Mouse (Mus musculus) naive thymus-derived CD4-positive, alpha-beta T cell, adult 2 months (primary cell): Measurements from ENCODE around the gene Adamtsl1.

ENCODE experiments used
- DNase-seq: peaks from one replicate; pipeline ENCODE4 v3.0.0-alpha.2; 2011; ENCODE audit warnings: low read depth

Gene Adamtsl1

DNA sequence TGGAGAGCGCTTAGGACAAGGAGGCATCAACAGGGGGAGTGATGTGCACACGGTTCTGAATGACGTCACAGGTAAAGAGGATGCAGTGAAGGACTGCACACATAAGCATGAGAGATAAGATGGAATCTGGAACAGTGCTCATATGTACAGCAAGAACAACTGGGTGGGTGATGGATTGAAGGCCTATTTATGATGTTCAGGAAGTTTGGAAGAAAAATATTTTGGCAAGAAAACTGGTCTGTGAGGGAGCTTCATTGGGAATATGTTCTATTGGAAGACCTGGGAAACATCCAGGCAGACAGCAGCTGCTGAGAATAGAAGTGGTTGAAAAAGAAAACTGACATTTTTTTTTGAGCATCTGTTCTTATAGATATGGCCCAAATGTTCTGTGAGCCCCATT, 300.4 kb downstream of the Adamtsl1 start:
- no peak for DNase-seq

- no peak for DNase-seq
These were observed 304.5 kb downstream of the Adamtsl1 start for GRCm38 (mm10) chr4:85818504-85818903.

DNA sequence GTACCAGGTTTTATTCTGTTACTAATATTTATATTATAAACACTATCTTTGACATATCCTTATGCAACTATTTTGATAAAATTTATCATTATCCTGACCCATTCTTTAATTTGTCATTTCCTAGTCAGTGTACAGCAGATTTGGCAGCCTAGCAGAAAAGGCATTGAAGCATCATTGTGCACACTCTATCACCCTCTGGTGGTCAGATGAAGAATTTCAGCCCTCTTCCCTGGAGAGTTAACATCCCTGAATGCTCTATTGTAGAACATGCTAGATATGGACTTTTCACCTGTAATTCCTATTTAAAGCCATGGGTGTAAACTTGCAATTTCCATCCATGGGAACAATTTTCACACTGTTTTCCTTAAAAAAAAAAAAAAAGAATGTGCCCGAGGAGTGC, 305.2 kb downstream of the Adamtsl1 start:
- no peak for DNase-seq

GRCm38 (mm10) chr4:85819921-85820320, 305.9 kb downstream of the Adamtsl1 start:
- DNase-seq = no peak

- DNase-seq = no peak
These were observed 310.2 kb downstream of the Adamtsl1 start for GRCm38 (mm10) chr4:85823952-85824704.

GRCm38 (mm10) chr4:85824705-85825085, 310.7 kb downstream of the Adamtsl1 start:
- DNase-seq = no peak

GRCm38 (mm10) chr4:85837058-85837457, 323.1 kb downstream of the Adamtsl1 start:
- DNase-seq = no peak

DNA sequence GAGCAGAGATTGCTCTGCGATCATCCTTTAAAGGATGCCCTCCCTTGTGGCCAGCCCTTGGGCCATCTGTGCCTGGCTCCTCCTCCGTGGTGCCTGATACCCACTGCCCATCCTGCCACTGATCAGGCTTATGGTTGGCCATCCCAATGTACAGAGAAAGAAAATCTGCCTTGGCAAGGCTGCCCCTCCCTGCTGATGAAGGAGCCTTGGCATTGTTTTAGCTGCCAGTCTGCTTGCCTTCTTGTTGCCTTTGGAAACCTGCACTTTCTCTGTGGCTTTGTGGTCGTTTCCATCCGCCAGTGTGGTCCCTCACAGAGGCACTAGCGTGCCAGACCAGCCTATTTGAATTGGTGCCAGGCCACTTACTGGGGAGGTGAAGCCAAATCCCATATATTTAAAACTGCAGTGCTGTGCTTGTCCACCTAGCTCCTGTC, 323.6 kb downstream of the Adamtsl1 start:
- DNase-seq = no peak

DNA sequence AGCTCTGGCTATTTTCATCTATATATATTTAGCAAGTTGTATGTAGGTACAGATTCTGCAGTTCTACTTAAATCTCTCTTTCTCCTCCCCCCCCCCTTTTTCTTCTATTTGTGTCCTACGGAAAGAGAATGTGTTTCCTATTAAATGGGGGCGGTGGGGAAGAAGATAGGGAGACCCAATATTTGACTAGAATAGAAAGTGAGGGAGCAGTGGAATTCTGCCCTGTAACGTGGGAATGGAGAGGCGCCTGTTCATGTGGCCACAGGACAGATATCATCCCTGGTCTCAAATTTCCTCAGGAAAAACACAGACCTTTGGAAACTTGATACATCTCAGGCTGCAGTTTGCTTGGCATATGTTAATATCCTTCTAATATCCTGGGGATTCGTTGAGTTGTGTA, 324.1 kb downstream of the Adamtsl1 start:
- no peak for DNase-seq

DNA sequence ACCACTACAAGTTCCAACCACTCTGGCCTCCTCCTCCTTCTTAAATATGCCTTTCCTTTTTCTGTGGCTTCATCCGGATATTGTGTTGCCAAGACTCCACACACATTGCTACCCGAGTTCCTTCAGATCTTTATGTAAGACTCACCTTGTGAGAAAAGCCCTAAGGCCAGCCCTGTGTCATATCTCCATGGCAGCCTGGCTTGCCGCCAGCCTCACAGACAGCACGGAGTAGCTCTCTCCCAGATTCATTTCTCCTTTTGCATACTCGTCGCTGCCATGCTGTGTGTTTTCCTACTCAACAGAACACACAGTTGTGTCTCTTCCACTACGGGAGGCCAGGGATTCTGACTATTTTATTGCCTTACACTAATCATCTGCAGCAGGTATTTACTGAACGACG, 328.1 kb downstream of the Adamtsl1 start:
- DNase-seq = no peak

DNA sequence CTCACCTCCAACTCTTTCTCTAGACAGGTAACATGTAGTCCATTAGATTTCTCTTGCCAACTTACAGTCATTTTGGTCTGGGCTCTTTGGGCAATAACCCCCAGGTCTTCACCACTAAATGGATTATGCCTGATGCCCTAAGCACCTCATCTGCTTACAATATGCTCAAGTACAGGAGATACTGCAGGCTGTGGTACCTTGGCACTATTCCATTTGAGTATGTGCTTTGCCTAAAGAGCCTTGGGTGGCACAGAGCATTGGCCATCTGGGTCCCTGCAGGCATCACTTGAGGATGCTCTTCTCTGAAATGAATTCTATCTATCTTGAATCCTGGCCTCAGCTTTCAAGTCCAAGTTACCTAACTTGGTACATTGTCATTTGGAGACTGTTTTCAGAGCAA, 330.4 kb downstream of the Adamtsl1 start:
- no peak for DNase-seq

DNA sequence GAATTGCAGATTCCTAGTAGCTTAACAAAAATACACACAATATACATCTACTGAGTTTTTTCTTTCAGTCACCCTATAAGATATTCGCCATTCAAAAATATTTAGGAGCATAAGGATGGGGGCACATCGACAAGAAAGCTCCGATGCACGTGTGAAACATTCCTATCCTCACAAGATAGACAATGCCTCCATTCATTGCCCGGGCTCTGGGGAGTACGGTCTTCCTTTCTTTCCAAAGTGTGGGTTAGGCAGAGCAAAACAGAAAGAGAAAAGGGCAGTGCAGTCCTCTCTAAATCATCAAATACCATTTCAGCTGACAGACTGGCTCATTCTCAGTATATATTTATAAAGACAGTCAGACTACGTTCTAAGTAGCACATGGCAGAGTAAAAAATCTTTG, 332.0 kb downstream of the Adamtsl1 start:
- no peak for DNase-seq

DNA sequence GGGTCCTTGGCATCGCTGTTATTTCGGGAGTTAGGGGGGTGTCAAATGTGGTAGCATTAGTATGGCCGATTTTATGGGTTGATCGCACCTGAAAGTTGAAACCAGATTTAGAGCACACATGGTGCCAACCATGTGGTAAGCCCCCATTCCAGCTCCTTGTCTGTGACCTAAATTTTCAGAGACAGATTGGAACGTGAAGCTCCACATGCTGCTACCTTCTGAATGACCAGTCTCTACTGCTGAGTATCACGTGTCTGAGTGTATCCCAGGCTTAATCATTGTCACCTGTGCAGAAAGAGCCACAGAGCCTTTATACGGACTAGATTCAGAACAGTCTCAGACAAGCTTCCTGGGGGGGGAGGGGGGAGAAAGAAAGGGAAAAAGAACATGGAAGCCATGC, 339.4 kb downstream of the Adamtsl1 start:
- DNase-seq = no peak

GRCm38 (mm10) chr4:85854507-85854906, 340.5 kb downstream of the Adamtsl1 start:
- no peak for DNase-seq

GRCm38 (mm10) chr4:85879376-85879775, 365.4 kb downstream of the Adamtsl1 start:
- DNase-seq = no peak

DNA sequence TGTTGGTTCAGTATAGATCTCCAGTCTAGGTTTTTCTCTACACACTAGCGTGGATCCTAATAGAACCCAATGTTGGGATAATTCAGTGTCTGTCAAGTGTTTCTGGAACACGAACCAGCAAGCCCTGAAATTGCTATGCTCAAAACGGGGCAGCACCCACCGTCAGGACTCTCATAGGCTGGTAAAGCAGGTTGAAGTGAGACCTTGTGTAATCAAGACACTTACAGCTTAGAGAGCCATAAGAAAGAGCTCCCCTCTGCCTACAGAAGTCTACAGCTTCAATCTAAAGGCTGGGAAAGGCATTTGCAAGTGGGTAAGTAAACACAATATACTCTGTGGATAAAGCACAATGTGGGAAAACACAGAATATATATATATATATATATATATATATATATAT, 367.3 kb downstream of the Adamtsl1 start:
- no peak for DNase-seq

DNA sequence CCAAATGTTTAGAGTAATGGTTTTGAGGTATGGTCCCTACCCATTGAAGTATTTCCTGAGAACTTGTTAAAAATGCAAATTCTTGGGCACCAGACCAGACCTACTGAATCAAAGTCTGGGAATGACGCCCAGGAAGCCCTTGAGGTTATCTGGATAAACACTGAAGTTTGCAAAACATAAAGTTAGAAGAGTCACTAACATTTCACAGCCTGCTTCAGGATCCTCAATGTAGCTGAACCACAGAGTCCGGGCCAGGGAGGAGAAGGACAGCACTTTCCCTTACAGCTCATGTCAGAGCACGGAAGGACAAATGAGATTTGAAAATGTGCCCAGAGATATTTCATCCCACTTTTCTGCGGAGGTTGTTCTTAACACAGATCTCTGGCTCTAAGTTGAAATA, 370.1 kb downstream of the Adamtsl1 start:
- DNase-seq = no peak

GRCm38 (mm10) chr4:85889877-85890598, 376.1 kb downstream of the Adamtsl1 start:
- DNase-seq = no peak

- DNase-seq = no peak
These were observed 387.3 kb downstream of the Adamtsl1 start for GRCm38 (mm10) chr4:85901316-85901715.

- DNase-seq = no peak
These were observed 390.2 kb downstream of the Adamtsl1 start for GRCm38 (mm10) chr4:85904217-85904616.

- DNase-seq = no peak
These were observed 402.1 kb downstream of the Adamtsl1 start for GRCm38 (mm10) chr4:85916034-85916433.

DNA sequence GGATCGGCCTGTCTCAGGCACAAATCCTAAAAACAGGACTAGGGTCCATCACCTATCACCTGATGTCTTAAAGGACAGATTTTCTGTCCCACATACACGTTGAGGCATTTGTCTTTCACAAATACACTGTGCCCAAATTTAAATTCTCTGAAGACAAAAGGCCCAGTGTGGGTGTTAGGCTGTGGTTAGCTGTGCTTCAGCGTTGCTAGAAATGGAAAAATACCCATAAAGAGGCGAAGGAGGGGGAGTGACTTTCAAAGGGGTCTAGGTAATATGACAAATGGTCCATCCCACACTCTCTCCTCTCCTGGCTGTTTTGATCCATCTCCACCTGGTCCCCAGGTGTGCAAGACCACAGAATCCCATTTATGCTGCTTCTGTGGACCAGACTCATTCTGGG, 404.4 kb downstream of the Adamtsl1 start:
- no peak for DNase-seq

GRCm38 (mm10) chr4:85920474-85920873, 406.5 kb downstream of the Adamtsl1 start:
- no peak for DNase-seq

DNA sequence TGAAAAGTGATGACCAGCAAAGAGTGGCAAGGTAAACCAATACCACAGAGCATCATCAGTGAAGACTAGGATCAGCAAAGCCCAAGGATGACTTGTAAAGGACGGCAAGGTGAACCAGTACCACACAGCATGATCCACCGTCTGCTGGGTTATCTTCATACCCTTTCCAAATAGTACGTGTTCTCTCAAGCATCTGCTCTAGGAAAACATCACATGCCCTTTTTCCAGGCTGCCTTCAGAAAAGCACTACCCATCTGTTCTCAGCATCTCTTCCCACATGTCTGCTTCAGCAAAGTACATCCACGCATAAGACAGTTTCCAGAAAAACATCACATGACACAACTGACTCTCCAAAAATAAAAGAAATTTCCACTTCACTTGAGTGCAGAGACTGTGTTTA, 408.8 kb downstream of the Adamtsl1 start:
- DNase-seq = no peak
